Mouse (Mus musculus): Measurements from ENCODE around the gene Sept1. TPM values are rescaled to one million over a fixed set of nuclear protein-coding genes. Genes with fewer than 3 reads are reported as not detected.

The Sept1 gene
- 11.1 TPM for polyA plus RNA-seq (2014; fragmentation: Illumina TruSeq; extraction: RNeasy Lipid Tissue Mini Kit (QIAGEN cat#74804); ENCODE audit: low read depth, low replicate concordance)

DNA sequence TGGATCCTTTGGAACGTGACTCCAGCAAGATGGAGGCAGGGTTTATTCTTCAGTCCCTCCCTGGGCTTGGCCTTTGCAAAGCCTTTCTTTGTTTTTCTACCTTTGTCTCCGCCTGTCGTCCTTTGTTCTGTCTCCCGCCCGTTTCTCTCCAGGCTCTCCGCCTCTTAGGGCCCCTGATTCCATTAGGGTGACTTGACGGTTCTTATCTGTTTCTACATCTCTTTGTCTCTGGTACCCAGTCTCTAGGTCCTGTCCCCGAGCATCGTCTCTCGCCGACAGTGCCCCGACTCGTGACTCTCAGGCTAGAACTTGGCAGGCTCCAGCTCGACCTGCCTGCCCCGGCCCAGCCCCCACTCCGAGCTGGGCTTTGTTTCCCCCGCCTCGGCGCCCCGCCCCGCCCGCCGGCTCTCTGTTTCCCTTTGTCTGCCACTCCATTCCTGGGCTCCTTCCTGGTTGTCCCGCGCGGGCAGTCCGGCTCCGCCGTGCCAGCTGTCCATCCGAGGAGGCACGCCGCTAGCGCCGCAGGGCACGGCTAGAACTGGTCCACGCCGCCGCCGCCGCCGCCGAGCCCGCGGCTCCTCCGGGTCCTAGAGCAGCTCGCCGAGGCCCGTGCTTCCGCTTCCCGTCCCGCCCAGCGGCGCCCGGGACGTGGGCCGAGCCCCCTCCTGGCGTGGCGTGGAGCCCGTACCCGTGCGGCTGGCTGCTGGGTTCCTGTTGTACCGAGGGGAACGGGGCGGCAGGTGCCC is at the start of gene Sept1, which contains the start of gene Zfp553:
Gene Sept1, minus strand, starts transcription at position 509 of the 746 bp plus-strand sequence.
Gene Zfp553, plus strand, starts transcription at position 440 of the 746 bp plus-strand sequence.

GRCm38 (mm10) chr7:127273925-127274789 is 41.2 kb upstream of the Sept1 start, which contains the start of gene Sephs2:
Gene Sephs2 (minus strand): TSS chr7:127274055.

GRCm38 (mm10) chr7:127260309-127261111 is 27.6 kb upstream of the Sept1 start, which contains the start of gene Dctpp1:
Gene Dctpp1 (minus strand): TSS chr7:127260709.

GRCm38 (mm10) chr7:127243870-127244657 is 11.1 kb upstream of the Sept1 start, which contains the start of gene Zfp771:
Gene Zfp771 (plus strand): TSS chr7:127244274.

DNA sequence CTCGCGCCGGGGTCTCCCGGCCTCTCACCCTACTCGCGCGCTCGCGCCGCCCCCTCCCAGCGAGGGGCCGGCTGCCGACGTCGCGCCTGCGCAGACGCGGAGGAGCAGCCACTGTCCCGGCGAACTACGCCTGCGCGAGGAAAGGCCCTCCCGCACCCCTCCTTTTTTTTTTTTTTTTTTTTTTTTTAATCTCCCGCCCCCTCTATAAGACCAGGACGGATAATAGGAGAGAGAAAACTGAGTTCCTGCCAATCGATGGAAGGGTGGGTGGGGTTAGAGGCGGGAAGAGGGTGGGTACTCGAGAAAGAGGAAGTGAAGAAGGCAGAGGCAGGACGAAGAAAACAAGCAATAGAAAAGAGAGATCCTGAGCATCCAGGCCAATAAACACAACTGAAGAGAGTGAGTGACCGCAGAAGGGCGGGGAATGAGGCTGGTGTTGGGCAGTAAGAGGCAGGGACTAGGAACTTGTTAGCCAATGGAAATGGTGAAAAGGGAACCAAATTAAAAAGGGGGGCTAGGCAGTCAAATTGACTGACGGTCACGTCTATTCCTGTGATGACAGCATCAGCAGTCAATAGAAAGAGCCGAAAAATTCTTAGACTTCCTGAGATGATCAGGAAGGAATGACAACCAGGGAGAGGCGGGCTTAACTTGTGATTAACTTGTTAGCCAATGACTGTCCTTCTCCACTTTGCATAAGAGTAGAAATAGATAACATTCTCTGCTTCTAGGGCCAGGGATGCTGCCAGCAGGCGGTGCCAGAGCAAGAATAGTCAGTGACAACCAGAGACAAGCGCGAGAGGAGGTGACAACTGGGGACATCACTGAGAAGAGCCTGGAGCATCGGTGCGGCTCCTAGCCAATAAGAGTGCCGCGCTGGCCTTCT is 24.1 kb downstream of the Sept1 start, which contains the start of gene Mylpf:
Gene Mylpf, plus strand, starts transcription at position 338 of the 886 bp plus-strand sequence.

GRCm38 (mm10) chr7:127208295-127208552 is 24.7 kb downstream of the Sept1 start, which contains the start of gene Tbc1d10b:
Gene Tbc1d10b (minus strand): TSS chr7:127208468.

GRCm38 (mm10) chr7:127195544-127196295 is 37.2 kb downstream of the Sept1 start, which contains the start of gene Cd2bp2:
Gene Cd2bp2 (minus strand): TSS chr7:127196050.

Other genes with a start within 250 kb of the Sept1 start
- 50.9 TPM for gene Mvp, start 218.5 kb downstream of the Sept1 start, polyA plus RNA-seq (2014; fragmentation: Illumina TruSeq; extraction: RNeasy Lipid Tissue Mini Kit (QIAGEN cat#74804); ENCODE audit: low read depth, low replicate concordance)
- 1.6 TPM for gene Pagr1b, start 216.6 kb downstream of the Sept1 start, polyA plus RNA-seq (2014; fragmentation: Illumina TruSeq; extraction: RNeasy Lipid Tissue Mini Kit (QIAGEN cat#74804); ENCODE audit: low read depth, low replicate concordance)
- not detected for gene Pagr1a, start 215.8 kb downstream of the Sept1 start, polyA plus RNA-seq (2014; fragmentation: Illumina TruSeq; extraction: RNeasy Lipid Tissue Mini Kit (QIAGEN cat#74804); ENCODE audit: low read depth, low replicate concordance)
- gene Gm42742, start 212.0 kb downstream of the Sept1 start, polyA plus RNA-seq (2014; fragmentation: Illumina TruSeq; extraction: RNeasy Lipid Tissue Mini Kit (QIAGEN cat#74804); ENCODE audit: low read depth, low replicate concordance): 26.3 TPM
- gene Prrt2, start 211.9 kb downstream of the Sept1 start, polyA plus RNA-seq (2014; fragmentation: Illumina TruSeq; extraction: RNeasy Lipid Tissue Mini Kit (QIAGEN cat#74804); ENCODE audit: low read depth, low replicate concordance): 2.7 TPM
- 78.3 TPM for gene Maz, start 206.1 kb downstream of the Sept1 start, polyA plus RNA-seq (2014; fragmentation: Illumina TruSeq; extraction: RNeasy Lipid Tissue Mini Kit (QIAGEN cat#74804); ENCODE audit: low read depth, low replicate concordance)
- 3.2 TPM for gene Kif22, start 190.7 kb downstream of the Sept1 start, polyA plus RNA-seq (2014; fragmentation: Illumina TruSeq; extraction: RNeasy Lipid Tissue Mini Kit (QIAGEN cat#74804); ENCODE audit: low read depth, low replicate concordance)
- 1.4 TPM for gene Zg16, start 145.8 kb downstream of the Sept1 start, polyA plus RNA-seq (2014; fragmentation: Illumina TruSeq; extraction: RNeasy Lipid Tissue Mini Kit (QIAGEN cat#74804); ENCODE audit: low read depth, low replicate concordance)
- gene AI467606, start 141.8 kb downstream of the Sept1 start, polyA plus RNA-seq (2014; fragmentation: Illumina TruSeq; extraction: RNeasy Lipid Tissue Mini Kit (QIAGEN cat#74804); ENCODE audit: low read depth, low replicate concordance): 12.4 TPM
- 1.2 TPM for gene Qprt, start 110.9 kb downstream of the Sept1 start, polyA plus RNA-seq (2014; fragmentation: Illumina TruSeq; extraction: RNeasy Lipid Tissue Mini Kit (QIAGEN cat#74804); ENCODE audit: low read depth, low replicate concordance)
- 1.4 TPM for gene Spn, start 95.3 kb downstream of the Sept1 start, polyA plus RNA-seq (2014; fragmentation: Illumina TruSeq; extraction: RNeasy Lipid Tissue Mini Kit (QIAGEN cat#74804); ENCODE audit: low read depth, low replicate concordance)
- 52.6 TPM for gene Cd2bp2, start 37.1 kb downstream of the Sept1 start, polyA plus RNA-seq (2014; fragmentation: Illumina TruSeq; extraction: RNeasy Lipid Tissue Mini Kit (QIAGEN cat#74804); ENCODE audit: low read depth, low replicate concordance)
- 27.7 TPM for gene Tbc1d10b, start 24.7 kb downstream of the Sept1 start, polyA plus RNA-seq (2014; fragmentation: Illumina TruSeq; extraction: RNeasy Lipid Tissue Mini Kit (QIAGEN cat#74804); ENCODE audit: low read depth, low replicate concordance)
- gene Mylpf, start 24.2 kb downstream of the Sept1 start, polyA plus RNA-seq (2014; fragmentation: Illumina TruSeq; extraction: RNeasy Lipid Tissue Mini Kit (QIAGEN cat#74804); ENCODE audit: low read depth, low replicate concordance): 4.2 TPM
- gene Zfp553, start 69 bp downstream of the Sept1 start, polyA plus RNA-seq (2014; fragmentation: Illumina TruSeq; extraction: RNeasy Lipid Tissue Mini Kit (QIAGEN cat#74804); ENCODE audit: low read depth, low replicate concordance): 14.2 TPM
- 20.6 TPM for gene Zfp771, start 11.1 kb upstream of the Sept1 start, polyA plus RNA-seq (2014; fragmentation: Illumina TruSeq; extraction: RNeasy Lipid Tissue Mini Kit (QIAGEN cat#74804); ENCODE audit: low read depth, low replicate concordance)
- gene Dctpp1, start 27.6 kb upstream of the Sept1 start, polyA plus RNA-seq (2014; fragmentation: Illumina TruSeq; extraction: RNeasy Lipid Tissue Mini Kit (QIAGEN cat#74804); ENCODE audit: low read depth, low replicate concordance): 31.2 TPM
- gene Sephs2, start 40.9 kb upstream of the Sept1 start, polyA plus RNA-seq (2014; fragmentation: Illumina TruSeq; extraction: RNeasy Lipid Tissue Mini Kit (QIAGEN cat#74804); ENCODE audit: low read depth, low replicate concordance): 34.8 TPM
- gene Itgal, start 63.1 kb upstream of the Sept1 start, polyA plus RNA-seq (2014; fragmentation: Illumina TruSeq; extraction: RNeasy Lipid Tissue Mini Kit (QIAGEN cat#74804); ENCODE audit: low read depth, low replicate concordance): 2.5 TPM
- 16.7 TPM for gene Zfp768, start 112.5 kb upstream of the Sept1 start, polyA plus RNA-seq (2014; fragmentation: Illumina TruSeq; extraction: RNeasy Lipid Tissue Mini Kit (QIAGEN cat#74804); ENCODE audit: low read depth, low replicate concordance)
- gene Zfp747, start 142.9 kb upstream of the Sept1 start, polyA plus RNA-seq (2014; fragmentation: Illumina TruSeq; extraction: RNeasy Lipid Tissue Mini Kit (QIAGEN cat#74804); ENCODE audit: low read depth, low replicate concordance): 6.3 TPM
- 4.3 TPM for gene 9130019O22Rik, start 154.0 kb upstream of the Sept1 start, polyA plus RNA-seq (2014; fragmentation: Illumina TruSeq; extraction: RNeasy Lipid Tissue Mini Kit (QIAGEN cat#74804); ENCODE audit: low read depth, low replicate concordance)
- gene E430018J23Rik, start 160.5 kb upstream of the Sept1 start, polyA plus RNA-seq (2014; fragmentation: Illumina TruSeq; extraction: RNeasy Lipid Tissue Mini Kit (QIAGEN cat#74804); ENCODE audit: low read depth, low replicate concordance): 8.3 TPM
- 6.0 TPM for gene Zfp764, start 173.7 kb upstream of the Sept1 start, polyA plus RNA-seq (2014; fragmentation: Illumina TruSeq; extraction: RNeasy Lipid Tissue Mini Kit (QIAGEN cat#74804); ENCODE audit: low read depth, low replicate concordance)
- gene Zfp688, start 188.9 kb upstream of the Sept1 start, polyA plus RNA-seq (2014; fragmentation: Illumina TruSeq; extraction: RNeasy Lipid Tissue Mini Kit (QIAGEN cat#74804); ENCODE audit: low read depth, low replicate concordance): 13.5 TPM
- gene Zfp689, start 216.0 kb upstream of the Sept1 start, polyA plus RNA-seq (2014; fragmentation: Illumina TruSeq; extraction: RNeasy Lipid Tissue Mini Kit (QIAGEN cat#74804); ENCODE audit: low read depth, low replicate concordance): 3.0 TPM
- 43.6 TPM for gene Prr14, start 226.5 kb upstream of the Sept1 start, polyA plus RNA-seq (2014; fragmentation: Illumina TruSeq; extraction: RNeasy Lipid Tissue Mini Kit (QIAGEN cat#74804); ENCODE audit: low read depth, low replicate concordance)
- 56.2 TPM for gene Fbrs, start 246.1 kb upstream of the Sept1 start, polyA plus RNA-seq (2014; fragmentation: Illumina TruSeq; extraction: RNeasy Lipid Tissue Mini Kit (QIAGEN cat#74804); ENCODE audit: low read depth, low replicate concordance)

Data from adipose tissue, adult 10 weeks (tissue).